Mouse (Mus musculus) erythroblast, embryonic 14.5 days (primary cell): ENCODE results near the gene Tmem91.

ENCODE experiments used
- GATA1 ChIP-seq: IDR thresholded peaks from 2 replicates; pipeline ENCODE4 v1.6.1; 2012; ENCODE audit warnings: low read length, inconsistent platforms, mixed read lengths
- TAL1 ChIP-seq: IDR thresholded peaks from 3 replicates; pipeline ENCODE4 v1.6.1; 2012; ENCODE audit warnings: low read length, inconsistent platforms, mixed read lengths

GRCm38 (mm10) chr7:25647574-25648123 is 27.3 kb downstream of the Tmem91 start:
- TF ChIP-seq TAL1 (no peak), GATA1 (no peak)
